Mouse (Mus musculus) G1E (cell line): ENCODE measurements around the gene Necab2. TPM values are rescaled to one million over a fixed set of nuclear protein-coding genes. Genes with fewer than 3 reads are reported as not detected.

Source experiments
- ATAC-seq: 2 replicates; pipeline ENCODE4 v1.8.0; 2016; ENCODE audit warnings: mild to moderate bottlenecking; ENCODE audit not compliant: insufficient number of reproducible peaks, poor library complexity, low FRiP score, severe bottlenecking; ENCODE audit errors: extremely low read depth
- DNase-seq: peaks from one replicate; pipeline ENCODE4 v3.0.0; 2012; ENCODE audit warnings: low spot score
- H3K27me3 ChIP-seq: 2 replicates; pipeline ENCODE4 v1.6.1; 2012; ENCODE audit warnings: mild to moderate bottlenecking, low read length, inconsistent platforms; ENCODE audit not compliant: insufficient read depth
- H3K36me3 ChIP-seq: replicated peaks from 2 replicates; pipeline ENCODE3; 2012; ENCODE audit warnings: mild to moderate bottlenecking, inconsistent platforms
- H3K4me1 ChIP-seq: 2 replicates; pipeline ENCODE4 v1.6.1; 2012; ENCODE audit warnings: low read depth, low read length, inconsistent platforms, mixed read lengths; ENCODE audit not compliant: insufficient read depth
- H3K4me3 ChIP-seq: 2 replicates; pipeline ENCODE4 v1.5.1; 2012; ENCODE audit warnings: low read depth, mild to moderate bottlenecking, inconsistent platforms, low read length, moderate library complexity, mixed read lengths
- H3K9me3 ChIP-seq: replicated peaks from 2 replicates; pipeline ENCODE4 v1.6.1; 2012; ENCODE audit warnings: inconsistent platforms
- CTCF ChIP-seq: IDR thresholded peaks from 2 replicates; pipeline ENCODE4 v1.5.1; 2012; ENCODE audit warnings: low read depth, low read length, inconsistent platforms, mixed read lengths
- GATA1 ChIP-seq: IDR thresholded peaks from 2 replicates; pipeline ENCODE4 v1.6.1; 2012; ENCODE audit warnings: borderline replicate concordance, low read length, inconsistent platforms, mixed read lengths
- GATA2 ChIP-seq: IDR thresholded peaks from 2 replicates; pipeline ENCODE4 v1.6.1; 2012; ENCODE audit warnings: low read depth, low read length, inconsistent platforms, borderline replicate concordance
- POLR2AphosphoS5 ChIP-seq: IDR thresholded peaks from 2 replicates; pipeline ENCODE4 v1.6.1; 2012; ENCODE audit warnings: low read depth, low read length, inconsistent platforms; ENCODE audit not compliant: insufficient replicate concordance
- TAL1 ChIP-seq: conservative IDR thresholded peaks from 2 replicates; pipeline ENCODE4 v1.6.1; 2012; ENCODE audit warnings: low read depth, low read length, inconsistent platforms, mixed read lengths
- polyA plus RNA-seq: library from polyadenylated mRNA; stranded (reverse); fragments of >175 nt; gene quantifications from 2 replicates; pipeline ENCODE4 v1.2.3, GENCODE M21; 2012
- total RNA-seq, 2 experiments: library from RNA; stranded (forward) in 1 of 2; stranded (reverse) in 1 of 2; fragments of 200-1000 nt in 1 of 2; fragments of >200 nt in 1 of 2; fragmentation: Nextera tagmentation in 1 of 2; gene quantifications; 2 replicates each; pipeline ENCODE4 v1.2.3; 2014 to 2017

Necab2 gene
- total and polyA plus RNA-seq, 3 experiments, result not detected

DNA sequence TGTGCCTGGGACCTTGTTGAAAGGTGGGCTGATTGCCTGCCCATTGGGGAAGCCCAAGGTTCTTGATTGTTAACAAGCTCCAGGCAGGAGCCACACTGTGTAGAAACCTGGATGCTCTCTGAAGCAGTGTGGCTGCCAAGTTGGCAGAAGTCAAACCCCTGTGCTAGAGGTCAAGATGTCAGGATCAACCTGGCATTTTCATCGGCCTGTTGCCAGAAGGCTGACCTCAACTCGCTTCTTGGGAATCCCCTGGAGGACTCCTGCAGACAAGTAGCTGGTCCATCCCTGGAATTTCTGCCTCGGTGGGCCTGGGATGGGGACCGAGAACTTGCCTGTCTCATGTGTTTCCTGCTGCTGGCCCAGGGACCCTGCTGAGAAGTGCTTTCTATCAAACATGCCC is 55.6 kb downstream of the Necab2 start:
- TF ChIP-seq POLR2AphosphoS5 (no peak), CTCF (no peak), TAL1 (no peak), GATA2 (no peak), GATA1 (no peak)
- Histone ChIP-seq H3K36me3 (peaks cover 31% of the 10 kb centered on the region), H3K9me3 (no peaks in the 10 kb centered on the region), H3K4me1 (peaks cover 29% of the 10 kb centered on the region), H3K27me3 (peaks cover 28% of the 10 kb centered on the region), H3K4me3 (no peak overlapping the region)
- no peak for DNase-seq
- no peak for ATAC-seq

DNA sequence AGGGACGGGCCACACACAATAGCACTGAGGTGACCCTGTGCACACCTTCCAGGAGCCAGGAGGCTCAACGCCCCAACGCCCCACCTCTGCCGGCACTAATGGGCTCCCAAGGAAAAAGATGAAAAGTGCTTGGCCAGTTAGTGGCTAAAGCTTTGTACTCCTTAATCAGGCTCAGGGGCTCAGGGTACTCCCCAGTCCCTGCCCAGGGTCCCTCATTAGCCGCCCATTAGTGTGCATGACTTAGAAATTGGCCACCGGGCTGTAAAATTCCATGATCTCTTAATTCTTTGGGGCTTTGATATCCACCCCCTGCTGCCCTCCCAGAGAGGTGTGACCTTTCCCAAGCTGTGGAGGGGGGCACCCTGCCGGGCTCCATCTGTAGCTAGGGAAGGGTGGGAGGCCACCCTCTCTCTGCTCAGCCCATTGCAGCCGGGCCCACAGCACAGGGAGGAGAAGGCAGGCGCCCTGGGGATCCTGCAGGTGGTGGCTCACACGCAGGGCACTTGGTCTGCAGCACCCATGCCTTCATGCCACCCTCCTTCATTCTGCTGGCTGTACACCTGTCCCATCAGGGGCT is 56.8 kb downstream of the Necab2 start:
- peaks cover 28% of the 10 kb centered on the region for H3K27me3 ChIP-seq
- TF ChIP-seq GATA1, result no peak
- no peak for TF ChIP-seq POLR2AphosphoS5
- no peak for TF ChIP-seq GATA2
- no peak for TF ChIP-seq CTCF
- no peak for TF ChIP-seq TAL1

DNA sequence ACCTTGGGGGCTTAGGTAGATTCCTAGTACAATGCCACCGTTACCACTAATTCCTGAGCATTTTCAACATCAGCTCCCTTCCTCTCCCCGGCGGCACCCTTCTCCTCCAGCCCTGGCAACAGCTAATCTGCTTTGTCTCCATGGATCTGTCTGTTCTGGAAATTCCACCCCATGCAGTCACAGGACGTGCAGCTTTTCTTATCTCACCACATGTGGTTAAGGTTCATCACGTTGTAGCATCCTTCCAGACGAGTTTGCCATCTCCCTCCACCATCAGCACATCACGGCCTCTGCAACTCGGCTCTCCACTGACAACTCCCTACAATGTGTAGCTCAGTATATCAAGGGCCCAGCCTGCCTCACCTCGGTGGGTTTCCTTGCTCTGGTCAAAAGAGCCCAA is 59.0 kb downstream of the Necab2 start:
- Histone ChIP-seq H3K4me3 (no peak overlapping the region), H3K27me3 (peaks cover 19% of the 10 kb centered on the region), H3K9me3 (no peaks in the 10 kb centered on the region), H3K36me3 (peaks cover 64% of the 10 kb centered on the region), H3K4me1 (peaks cover 27% of the 10 kb centered on the region)
- TF ChIP-seq POLR2AphosphoS5, result no peak
- TF ChIP-seq TAL1, result no peak
- TF ChIP-seq GATA1, result no peak
- TF ChIP-seq CTCF, result no peak
- TF ChIP-seq GATA2, result no peak
- no peak for ATAC-seq
- no peak for DNase-seq

More for the DNA sequence above, 56.8 kb downstream of the Necab2 start:
- ATAC-seq (no peak), DNase-seq (no peak)
- peaks cover 29% of the 10 kb centered on the region for H3K4me1 ChIP-seq
- no peak overlapping the region for H3K4me3 ChIP-seq
- H3K9me3 ChIP-seq, result no peaks in the 10 kb centered on the region
- peaks cover 42% of the 10 kb centered on the region for H3K36me3 ChIP-seq

DNA sequence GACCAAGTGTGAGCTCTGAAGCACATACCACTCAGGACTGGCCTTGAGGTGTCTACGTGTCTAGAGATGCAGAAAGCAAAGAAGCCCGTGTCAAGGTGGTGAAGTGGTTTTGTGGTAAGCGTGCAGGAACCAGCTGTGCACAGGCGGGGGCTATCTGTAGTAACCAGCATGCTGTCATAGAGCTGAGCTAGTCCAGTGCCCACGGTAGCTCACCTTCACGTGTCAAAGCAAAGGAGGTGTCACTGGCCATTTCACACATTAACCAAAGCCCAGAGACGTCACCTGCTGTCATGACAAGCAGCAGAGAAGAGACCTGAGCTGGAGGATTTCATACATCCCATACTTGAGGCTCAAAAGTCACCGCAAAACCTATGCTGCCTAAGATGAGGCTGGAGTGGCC is 59.6 kb downstream of the Necab2 start:
- H3K4me3 ChIP-seq, result no peak overlapping the region
- no peak for TF ChIP-seq TAL1
- DNase-seq (no peak), ATAC-seq (no peak)
- H3K36me3 ChIP-seq, result peaks cover 71% of the 10 kb centered on the region
- H3K9me3 ChIP-seq, result no peaks in the 10 kb centered on the region
- peaks cover 27% of the 10 kb centered on the region for H3K4me1 ChIP-seq
- peaks cover 16% of the 10 kb centered on the region for H3K27me3 ChIP-seq

DNA sequence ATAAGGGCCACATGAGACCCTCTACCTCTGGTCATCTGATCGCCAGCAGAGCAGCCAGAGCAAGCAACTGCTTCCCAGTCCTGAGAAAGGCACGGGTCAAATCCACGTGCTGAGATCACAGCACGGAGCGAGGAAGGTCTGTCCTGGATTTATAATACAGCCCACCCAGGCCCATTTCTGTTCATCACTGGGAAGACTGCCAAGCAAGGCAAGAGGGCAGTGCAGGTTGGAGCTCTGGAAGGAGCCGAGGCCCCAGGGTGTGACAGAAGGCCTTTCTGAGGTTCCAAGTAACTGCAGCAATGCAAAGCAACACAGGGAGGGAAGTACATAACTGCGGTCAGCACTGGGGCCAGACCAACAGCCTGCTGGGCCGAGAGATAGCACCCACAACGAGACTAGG is 64.0 kb downstream of the Necab2 start:
- Histone ChIP-seq H3K36me3 (peaks cover 100% of the 10 kb centered on the region), H3K4me1 (peaks cover 25% of the 10 kb centered on the region), H3K27me3 (no peaks in the 10 kb centered on the region), H3K4me3 (no peak overlapping the region), H3K9me3 (no peaks in the 10 kb centered on the region)
- ATAC-seq (no peak), DNase-seq (no peak)
- TF ChIP-seq TAL1 (no peak), GATA1 (no peak), POLR2AphosphoS5 (no peak), GATA2 (no peak), CTCF (no peak)

DNA sequence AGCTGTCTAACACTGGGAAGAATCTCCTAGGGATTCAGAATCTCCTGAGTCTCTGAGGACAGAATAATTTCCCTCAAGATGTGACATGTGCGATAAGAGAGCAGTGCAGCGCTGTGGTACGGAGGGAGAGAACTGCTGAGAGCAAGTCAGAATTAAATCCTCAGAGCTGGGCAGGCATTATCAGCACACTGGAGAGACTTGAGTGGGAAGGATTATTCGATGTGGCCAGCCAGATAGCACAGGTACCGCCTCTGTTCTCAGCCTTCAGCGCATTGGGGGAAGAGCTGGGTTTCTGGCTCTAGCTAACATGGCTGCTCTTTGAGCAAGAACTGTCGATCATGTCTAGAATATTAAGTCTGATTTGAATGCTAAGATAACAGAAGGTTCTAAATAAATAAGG is 65.2 kb downstream of the Necab2 start:
- H3K9me3 ChIP-seq, result no peaks in the 10 kb centered on the region
- ATAC-seq, result no peak
- DNase-seq, result no peak
- TF ChIP-seq GATA1 (no peak), TAL1 (no peak), CTCF (no peak), POLR2AphosphoS5 (no peak), GATA2 (no peak)
- H3K4me1 ChIP-seq, result peaks cover 28% of the 10 kb centered on the region
- no peaks in the 10 kb centered on the region for H3K27me3 ChIP-seq
- H3K36me3 ChIP-seq, result peaks cover 100% of the 10 kb centered on the region
- H3K4me3 ChIP-seq, result no peak overlapping the region

DNA sequence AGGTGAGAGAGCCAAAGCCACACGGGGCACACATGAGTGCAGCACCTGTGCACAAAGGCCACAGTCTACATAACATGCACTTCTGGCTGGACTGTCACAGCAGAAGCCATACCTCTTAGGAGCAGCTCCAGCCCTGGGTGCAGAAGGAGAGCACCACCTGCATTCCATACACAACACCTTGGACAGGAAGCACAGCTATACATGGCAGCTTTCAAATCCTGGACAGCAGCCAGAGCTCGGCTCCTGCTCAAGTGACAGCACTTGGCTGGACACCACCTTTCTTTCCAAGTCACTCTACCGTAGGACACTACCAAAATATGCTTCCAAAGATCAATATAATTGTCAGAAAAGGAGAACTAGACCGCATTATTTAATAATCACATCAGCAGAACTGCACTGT is 66.9 kb downstream of the Necab2 start:
- TF ChIP-seq POLR2AphosphoS5 (no peak), GATA2 (no peak), CTCF (no peak), GATA1 (no peak), TAL1 (no peak)
- Histone ChIP-seq H3K4me3 (no peak overlapping the region), H3K9me3 (no peaks in the 10 kb centered on the region), H3K27me3 (no peaks in the 10 kb centered on the region), H3K36me3 (peaks cover 99% of the 10 kb centered on the region), H3K4me1 (peaks cover 28% of the 10 kb centered on the region)
- ATAC-seq (no peak), DNase-seq (no peak)
